Mouse (Mus musculus) heart, embryonic 13.5 days (tissue): ENCODE measurements around the gene Kif13a. TPM values are rescaled to one million over a fixed set of nuclear protein-coding genes. Genes with fewer than 3 reads are reported as not detected.

Experiments
- ATAC-seq: fragments of 200-750 bp; cut with Nextera tagmentation; 2 replicates; pipeline ENCODE4 v1.8.0; 2017; ENCODE audit warnings: moderate TSS enrichment; ENCODE audit not compliant: insufficient number of reproducible peaks, low FRiP score, low TSS enrichment; ENCODE audit errors: extremely low read depth
- H3K27ac ChIP-seq: fragments of 300-500 bp; sonication (generic); replicated peaks from 2 replicates; pipeline ENCODE4 v1.5.1; 2015; ENCODE audit warnings: moderate library complexity, mild to moderate bottlenecking, inconsistent platforms
- H3K27me3 ChIP-seq: fragments of 300-500 bp; sonication (generic); replicated peaks from 2 replicates; pipeline ENCODE4 v1.6.1; 2015; ENCODE audit warnings: mild to moderate bottlenecking, inconsistent platforms
- H3K36me3 ChIP-seq: fragments of 300-500 bp; sonication (generic); 2 replicates; pipeline ENCODE4 v1.6.1; 2015; ENCODE audit warnings: mild to moderate bottlenecking, inconsistent platforms
- H3K4me1 ChIP-seq: fragments of 300-500 bp; sonication (generic); 2 replicates; pipeline ENCODE4 v1.6.1; 2015; ENCODE audit warnings: inconsistent platforms
- H3K4me2 ChIP-seq: fragments of 300-500 bp; sonication (generic); 2 replicates; pipeline ENCODE4 v1.6.1; 2015; ENCODE audit warnings: inconsistent platforms, mild to moderate bottlenecking, moderate library complexity
- H3K4me3 ChIP-seq: fragments of 300-500 bp; sonication (generic); 2 replicates; pipeline ENCODE4 v1.5.1; 2015; ENCODE audit warnings: moderate library complexity, mild to moderate bottlenecking, inconsistent platforms
- H3K9ac ChIP-seq: fragments of 300-500 bp; sonication (generic); 2 replicates; pipeline ENCODE4 v1.6.1; 2015; ENCODE audit warnings: inconsistent platforms, mild to moderate bottlenecking, moderate library complexity
- H3K9me3 ChIP-seq: fragments of 300-500 bp; sonication (generic); 2 replicates; pipeline ENCODE4 v1.6.1; 2016; ENCODE audit warnings: inconsistent platforms
- WGBS: fragments of 180-500 bp; shearing (Covaris S2); methylation state at CpG from one replicate; pipeline ENCODE4 v1.1.7; 2015; ENCODE audit warnings: mixed read lengths; 5-methylcytosine and 5-hydroxymethylcytosine counted together
- polyA plus RNA-seq: library from polyadenylated mRNA; unstranded; fragments of >200 nt; fragmentation: Nextera tagmentation; extraction: Ambion mirVana; gene quantifications from 2 replicates; pipeline ENCODE4 v1.2.1, GENCODE M21; 2015

The Kif13a gene
- polyA plus RNA-seq, 1 experiment from 2014 or later: 22.9 TPM

- peak overlapping the region; percentile 88 for H3K27ac ChIP-seq
- no peaks in the 10 kb centered on the region for H3K27me3 ChIP-seq
- 0 out of 2 replicates have a peak, but pooled peaks have one; percentile 35 for ATAC-seq
- no peaks in the 10 kb centered on the region for H3K9me3 ChIP-seq
- peak overlapping the region; percentile 20 for H3K9ac ChIP-seq
- WGBS: 9% methylated on average over 10 of the region's 10 CpGs
- H3K4me1 ChIP-seq: peaks cover 69% of the 10 kb centered on the region
- no peak overlapping the region for H3K4me3 ChIP-seq
- peaks cover 5% of the 10 kb centered on the region; the same call in 1 of the 2 replicates for H3K36me3 ChIP-seq
- H3K4me2 ChIP-seq: peak overlapping the region; percentile 38
These were observed 46.3 kb downstream of the Kif13a start for GRCm38 (mm10) chr13:46883381-46883780.

GRCm38 (mm10) chr13:46880736-46881135 is 48.9 kb downstream of the Kif13a start:
- WGBS: 72% methylated on average over 14 of the region's 14 CpGs
- no peak overlapping the region for H3K9ac ChIP-seq

GRCm38 (mm10) chr13:46880243-46880642 is 49.4 kb downstream of the Kif13a start:
- Histone ChIP-seq H3K4me1 (peaks cover 64% of the 10 kb centered on the region), H3K27ac (no peak overlapping the region), H3K4me2 (no peak overlapping the region), H3K4me3 (no peak overlapping the region), H3K9me3 (no peaks in the 10 kb centered on the region), H3K27me3 (no peaks in the 10 kb centered on the region), H3K9ac (no peak overlapping the region), H3K36me3 (peaks cover 5% of the 10 kb centered on the region; the same call in 1 of the 2 replicates)
- no peak for ATAC-seq
- 87% methylated on average over 6 of the region's 6 CpGs for WGBS

More at GRCm38 (mm10) chr13:46880736-46881135, 48.9 kb downstream of the Kif13a start:
- ATAC-seq: no peak
- Histone ChIP-seq H3K4me3 (no peak overlapping the region), H3K36me3 (peaks cover 5% of the 10 kb centered on the region; the same call in 1 of the 2 replicates), H3K27ac (no peak overlapping the region), H3K27me3 (no peaks in the 10 kb centered on the region), H3K4me1 (peaks cover 66% of the 10 kb centered on the region), H3K9me3 (no peaks in the 10 kb centered on the region), H3K4me2 (no peak overlapping the region)

- ATAC-seq: no peak
- 67% methylated on average over 4 of the region's 4 CpGs for WGBS
- no peak overlapping the region for H3K9ac ChIP-seq
- peaks cover 5% of the 10 kb centered on the region; the same call in 1 of the 2 replicates for H3K36me3 ChIP-seq
- no peaks in the 10 kb centered on the region for H3K9me3 ChIP-seq
- no peak overlapping the region for H3K4me2 ChIP-seq
- H3K27me3 ChIP-seq: no peaks in the 10 kb centered on the region
- H3K4me1 ChIP-seq: peaks cover 49% of the 10 kb centered on the region
- peak overlapping the region; percentile 49 for H3K27ac ChIP-seq
- no peak overlapping the region for H3K4me3 ChIP-seq
These were observed 52.6 kb downstream of the Kif13a start for GRCm38 (mm10) chr13:46877049-46877448.

- WGBS: 62% methylated on average over 6 of the region's 6 CpGs
- Histone ChIP-seq H3K9me3 (no peaks in the 10 kb centered on the region), H3K27ac (no peak overlapping the region), H3K36me3 (no peaks in the 10 kb centered on the region), H3K4me2 (no peak overlapping the region), H3K4me1 (peaks cover 57% of the 10 kb centered on the region), H3K9ac (0 out of 2 replicates have a peak overlapping the region, but pooled peaks have one; percentile 11), H3K4me3 (no peak overlapping the region), H3K27me3 (no peaks in the 10 kb centered on the region)
- 0 out of 2 replicates have a peak, but pooled peaks have one; percentile 23 for ATAC-seq
These were observed 54.3 kb downstream of the Kif13a start for GRCm38 (mm10) chr13:46875377-46875776.

- H3K27ac ChIP-seq: peak overlapping the region; percentile 84
- no peak for ATAC-seq
- 73% methylated on average over 11 of the region's 11 CpGs for WGBS
These were observed 56.9 kb downstream of the Kif13a start for GRCm38 (mm10) chr13:46872732-46873131.

GRCm38 (mm10) chr13:46872194-46872593 is 57.5 kb downstream of the Kif13a start:
- no peak overlapping the region for H3K4me3 ChIP-seq
- H3K4me2 ChIP-seq: peak overlapping the region; percentile 27; the same call in 1 of the 2 replicates
- 0 out of 2 replicates have a peak, but pooled peaks cover 3% of the 10 kb centered on the region for H3K36me3 ChIP-seq
- H3K4me1 ChIP-seq: peaks cover 59% of the 10 kb centered on the region
- peak overlapping the region; percentile 55; the same call in 1 of the 2 replicates for H3K9ac ChIP-seq
- no peak for ATAC-seq
- H3K9me3 ChIP-seq: no peaks in the 10 kb centered on the region
- peak overlapping the region; percentile 84 for H3K27ac ChIP-seq
- no peaks in the 10 kb centered on the region for H3K27me3 ChIP-seq
- WGBS: 25% methylated on average over 6 of the region's 6 CpGs

More at GRCm38 (mm10) chr13:46872732-46873131, 56.9 kb downstream of the Kif13a start:
- Histone ChIP-seq H3K9me3 (no peaks in the 10 kb centered on the region), H3K9ac (no peak overlapping the region; the same call in 1 of the 2 replicates), H3K36me3 (0 out of 2 replicates have a peak, but pooled peaks cover 3% of the 10 kb centered on the region), H3K4me1 (peaks cover 64% of the 10 kb centered on the region), H3K4me2 (no peak overlapping the region), H3K27me3 (no peaks in the 10 kb centered on the region), H3K4me3 (no peak overlapping the region)

- WGBS: 86% methylated on average over 13 of the region's 13 CpGs
- Histone ChIP-seq H3K9me3 (no peaks in the 10 kb centered on the region), H3K9ac (no peak overlapping the region), H3K36me3 (peaks cover 6% of the 10 kb centered on the region; the same call in 1 of the 2 replicates), H3K4me3 (no peak overlapping the region), H3K27ac (no peak overlapping the region), H3K4me1 (peaks cover 47% of the 10 kb centered on the region), H3K27me3 (no peaks in the 10 kb centered on the region), H3K4me2 (no peak overlapping the region)
- no peak for ATAC-seq
These were observed 60.2 kb downstream of the Kif13a start for GRCm38 (mm10) chr13:46869464-46869863.

- Histone ChIP-seq H3K36me3 (peaks cover 14% of the 10 kb centered on the region; the same call in 1 of the 2 replicates), H3K4me1 (peaks cover 21% of the 10 kb centered on the region), H3K9me3 (no peaks in the 10 kb centered on the region), H3K4me3 (no peak overlapping the region), H3K4me2 (no peak overlapping the region), H3K27me3 (no peaks in the 10 kb centered on the region), H3K27ac (no peak overlapping the region), H3K9ac (no peak overlapping the region)
- ATAC-seq: no peak
- WGBS: 66% methylated on average over 3 of the region's 3 CpGs
These were observed 66.4 kb downstream of the Kif13a start for GRCm38 (mm10) chr13:46863169-46863748.

GRCm38 (mm10) chr13:46859876-46860275 is 69.8 kb downstream of the Kif13a start:
- Histone ChIP-seq H3K27ac (no peak overlapping the region), H3K36me3 (peaks cover 25% of the 10 kb centered on the region; the same call in 1 of the 2 replicates), H3K9me3 (no peaks in the 10 kb centered on the region), H3K4me1 (peaks cover 25% of the 10 kb centered on the region), H3K9ac (no peak overlapping the region), H3K4me2 (no peak overlapping the region), H3K27me3 (no peaks in the 10 kb centered on the region), H3K4me3 (no peak overlapping the region)
- ATAC-seq: no peak
- 84% methylated on average over 2 of the region's 2 CpGs for WGBS

GRCm38 (mm10) chr13:46859173-46859572 is 70.5 kb downstream of the Kif13a start:
- H3K9me3 ChIP-seq: no peaks in the 10 kb centered on the region
- no peak overlapping the region for H3K9ac ChIP-seq
- 73% methylated on average over 2 of the region's 2 CpGs for WGBS
- H3K4me2 ChIP-seq: no peak overlapping the region
- no peak overlapping the region for H3K4me3 ChIP-seq
- H3K27ac ChIP-seq: no peak overlapping the region
- H3K4me1 ChIP-seq: peaks cover 25% of the 10 kb centered on the region
- no peak for ATAC-seq
- peaks cover 20% of the 10 kb centered on the region; the same call in 1 of the 2 replicates for H3K36me3 ChIP-seq
- H3K27me3 ChIP-seq: no peaks in the 10 kb centered on the region

GRCm38 (mm10) chr13:46858835-46859152 is 70.9 kb downstream of the Kif13a start:
- H3K4me1 ChIP-seq: peaks cover 25% of the 10 kb centered on the region
- no peak overlapping the region for H3K4me3 ChIP-seq
- H3K36me3 ChIP-seq: peaks cover 20% of the 10 kb centered on the region; the same call in 1 of the 2 replicates
- H3K27ac ChIP-seq: no peak overlapping the region
- no peaks in the 10 kb centered on the region for H3K27me3 ChIP-seq
- WGBS: 50% methylated on average over 8 of the region's 8 CpGs
- no peak overlapping the region for H3K9ac ChIP-seq
- no peaks in the 10 kb centered on the region for H3K9me3 ChIP-seq
- no peak overlapping the region for H3K4me2 ChIP-seq
- no peak for ATAC-seq
